ENCODE assay signal across 9 mouse cellular contexts in genomic region chr8:92545347-92546059, GRCm38 (mm10).
DNase-seq lines count a peak whose midpoint lies in the region; ATAC-seq lines count a peak whose summit lies in the region.
"Had no signal": no experiment of that assay in that cellular context is flagged by ENCODE, and none has a peak within 500 bp of the region (broad histone marks: within the 10 kb centered on the region; RNA-seq: fewer than 3 reads in every experiment).

No protein-coding gene starts in this region.

- H3K9me3 ChIP-seq in midbrain, embryonic 10.5 days (replicated peaks): no peaks in the 10 kb centered on the region

- peak; percentile 38 for DNase-seq in embryo, embryonic 10 days (ENCODE audit: low spot score)
- no peak for DNase-seq in embryo, embryonic 9.5 days (ENCODE audit: extremely low spot score)
- DNase-seq in thymus, postnatal 4 days: peak; percentile 15
- no peak for DNase-seq in thymus, postnatal 0 days (ENCODE audit: low spot score)
- peak; percentile 22 for DNase-seq in midbrain, embryonic 10.5 days (ENCODE audit: low spot score)
- peak; percentile 27 for DNase-seq in retina, postnatal 7 days (ENCODE audit: low read depth, low spot score)
- DNase-seq in adrenal gland, postnatal 25 days: no peak

- 44% methylated on average over 17 of the region's 17 CpGs for WGBS in midbrain, embryonic 10.5 days

- ATAC-seq in megakaryocyte progenitor cell, adult 5-6 weeks (replicated peaks; ENCODE audit: poor library complexity): no peak

- H3K4me3 ChIP-seq in midbrain, embryonic 10.5 days: no peak overlapping the region

- peaks cover 12% of the 10 kb centered on the region for H3K4me1 ChIP-seq in midbrain, embryonic 10.5 days

- H3K27ac ChIP-seq in midbrain, embryonic 10.5 days (replicated peaks): no peak overlapping the region
- H3K27ac ChIP-seq: macrophage had no signal

- H3K27me3 ChIP-seq in midbrain, embryonic 10.5 days (ENCODE audit: low read depth, poor library complexity, severe bottlenecking): peaks cover 6% of the 10 kb centered on the region; the same call in 1 of the 2 replicates

- H3K36me3 ChIP-seq in midbrain, embryonic 10.5 days: no peaks in the 10 kb centered on the region

Comparison
In these comparisons a context has a peak if more than half of its experiments do, and no peak if none do; other contexts are left out.
1. DNase-seq: peak in embryo, embryonic 10 days (single experiment), thymus, postnatal 4 days (single experiment), midbrain, embryonic 10.5 days (single experiment) and retina, postnatal 7 days (single experiment); none in embryo, embryonic 9.5 days (single experiment), thymus, postnatal 0 days (single experiment) and adrenal gland, postnatal 25 days (single experiment).